Mouse (Mus musculus) forebrain, embryonic 11.5 days (tissue): ENCODE measurements at regions not wholly inside any gene's neighbourhood (a gene's known extent, or its start where the extent isn't known, plus 50 kb on each side); places are given as distances from the start of the nearest gene placed in this dataset.

ENCODE experiments used
- ATAC-seq: fragments of 200-750 bp; cut with Nextera tagmentation; replicated peaks from 2 replicates; pipeline ENCODE4 v1.8.0; 2017; ENCODE audit warnings: moderate TSS enrichment; ENCODE audit not compliant: low FRiP score
- DNase-seq: peaks from one replicate; pipeline ENCODE4 v3.0.0-alpha.2; 2017; ENCODE audit warnings: low spot score
- H3K27ac ChIP-seq: fragments of 300-500 bp; sonication (generic); 2 replicates; pipeline ENCODE4 v1.5.1; 2014; ENCODE audit warnings: low read depth, low read length
- H3K27me3 ChIP-seq: fragments of 300-500 bp; sonication (generic); 2 replicates; pipeline ENCODE4 v1.6.1; 2014; ENCODE audit warnings: mild to moderate bottlenecking, low read length, mixed read lengths; ENCODE audit not compliant: control insufficient read depth, insufficient read depth
- H3K36me3 ChIP-seq: fragments of 300-500 bp; sonication (generic); 2 replicates; pipeline ENCODE4 v1.6.1; 2014; ENCODE audit warnings: mild to moderate bottlenecking, low read length, moderate library complexity, mixed read lengths; ENCODE audit not compliant: control insufficient read depth, insufficient read depth
- H3K4me1 ChIP-seq: fragments of 300-500 bp; sonication (generic); replicated peaks from 2 replicates; pipeline ENCODE4 v1.6.1; 2014; ENCODE audit warnings: low read length, mixed read lengths; ENCODE audit not compliant: control insufficient read depth, insufficient read depth
- H3K4me2 ChIP-seq: fragments of 300-500 bp; sonication (generic); 2 replicates; pipeline ENCODE4 v1.6.1; 2014; ENCODE audit warnings: low read depth, mild to moderate bottlenecking, low read length, moderate library complexity, mixed read lengths; ENCODE audit not compliant: severe bottlenecking
- H3K4me3 ChIP-seq: fragments of 300-500 bp; sonication (generic); 2 replicates; pipeline ENCODE4 v1.5.1; 2014; ENCODE audit warnings: low read depth, low read length
- H3K9ac ChIP-seq: fragments of 300-500 bp; sonication (generic); 2 replicates; pipeline ENCODE4 v1.6.1; 2014; ENCODE audit warnings: low read length
- H3K9me3 ChIP-seq: fragments of 300-500 bp; sonication (generic); 2 replicates; pipeline ENCODE4 v1.6.1; 2016; ENCODE audit warnings: low read length, mixed read lengths; ENCODE audit not compliant: control insufficient read depth
- WGBS: fragments of 180-500 bp; shearing (Covaris S2); extraction: QIAGEN DNeasy Blood & Tissue Kit; methylation state at CpG from one replicate; pipeline ENCODE4 v1.1.7; 2014; 5-methylcytosine and 5-hydroxymethylcytosine counted together

DNA sequence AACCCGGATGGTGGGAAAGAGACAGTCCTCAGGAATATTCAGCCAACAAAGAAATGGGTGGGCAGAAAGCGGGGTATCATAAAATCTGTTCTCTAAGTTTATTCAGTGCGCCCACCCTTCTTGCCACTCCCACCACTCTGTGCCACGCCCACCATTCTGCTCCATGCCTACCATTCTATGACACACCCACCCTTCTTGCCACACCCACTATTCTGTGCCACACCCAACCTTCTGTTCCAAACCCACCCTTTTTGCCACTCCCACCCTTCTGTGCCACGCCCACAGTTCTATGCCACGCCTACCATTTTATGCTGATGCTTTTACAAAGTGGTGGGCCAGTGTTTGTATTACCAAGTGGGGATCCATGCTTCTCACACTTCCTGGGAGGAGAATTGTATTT is 404.3 kb downstream of the Cbln4 start:
- ATAC-seq = no peak

DNA sequence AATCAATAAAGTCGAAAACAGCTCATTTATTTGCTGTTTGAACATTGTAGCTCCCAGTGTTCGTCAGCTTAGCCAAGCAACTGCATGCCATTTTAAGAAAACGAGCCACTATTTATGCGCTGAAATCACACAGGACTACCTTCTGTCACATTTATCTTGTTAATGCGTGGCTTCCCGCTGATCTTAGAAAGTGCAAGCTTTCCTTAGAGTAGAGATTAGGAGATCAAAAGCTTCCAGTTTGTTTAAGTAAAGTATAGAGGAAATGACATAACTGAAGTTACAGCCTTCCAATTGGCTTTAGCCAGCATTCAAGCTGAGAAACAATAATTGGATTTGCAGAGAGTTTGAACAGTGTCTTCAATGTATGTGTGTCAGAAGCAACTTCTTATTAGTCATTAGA is 406.4 kb downstream of the Cbln4 start:
- H3K9ac ChIP-seq = no peak overlapping the region
- H3K4me1 ChIP-seq = no peaks in the 10 kb centered on the region
- H3K27ac ChIP-seq = no peak overlapping the region
- ATAC-seq (no peak), DNase-seq (no peak)
- H3K36me3 ChIP-seq = no peaks in the 10 kb centered on the region
- no peak overlapping the region for H3K4me3 ChIP-seq
- H3K4me2 ChIP-seq = no peak overlapping the region
- no peaks in the 10 kb centered on the region for H3K9me3 ChIP-seq
- WGBS = 41% methylated on average over 6 of the region's 6 CpGs
- no peaks in the 10 kb centered on the region for H3K27me3 ChIP-seq

More for the DNA sequence above, 404.3 kb downstream of the Cbln4 start:
- Histone ChIP-seq H3K36me3 (no peaks in the 10 kb centered on the region), H3K9ac (no peak overlapping the region), H3K27ac (no peak overlapping the region), H3K27me3 (no peaks in the 10 kb centered on the region), H3K4me3 (no peak overlapping the region), H3K4me1 (no peaks in the 10 kb centered on the region), H3K4me2 (no peak overlapping the region), H3K9me3 (no peaks in the 10 kb centered on the region)
- DNase-seq = no peak
- WGBS = 96% methylated on average over 6 of the region's 6 CpGs

DNA sequence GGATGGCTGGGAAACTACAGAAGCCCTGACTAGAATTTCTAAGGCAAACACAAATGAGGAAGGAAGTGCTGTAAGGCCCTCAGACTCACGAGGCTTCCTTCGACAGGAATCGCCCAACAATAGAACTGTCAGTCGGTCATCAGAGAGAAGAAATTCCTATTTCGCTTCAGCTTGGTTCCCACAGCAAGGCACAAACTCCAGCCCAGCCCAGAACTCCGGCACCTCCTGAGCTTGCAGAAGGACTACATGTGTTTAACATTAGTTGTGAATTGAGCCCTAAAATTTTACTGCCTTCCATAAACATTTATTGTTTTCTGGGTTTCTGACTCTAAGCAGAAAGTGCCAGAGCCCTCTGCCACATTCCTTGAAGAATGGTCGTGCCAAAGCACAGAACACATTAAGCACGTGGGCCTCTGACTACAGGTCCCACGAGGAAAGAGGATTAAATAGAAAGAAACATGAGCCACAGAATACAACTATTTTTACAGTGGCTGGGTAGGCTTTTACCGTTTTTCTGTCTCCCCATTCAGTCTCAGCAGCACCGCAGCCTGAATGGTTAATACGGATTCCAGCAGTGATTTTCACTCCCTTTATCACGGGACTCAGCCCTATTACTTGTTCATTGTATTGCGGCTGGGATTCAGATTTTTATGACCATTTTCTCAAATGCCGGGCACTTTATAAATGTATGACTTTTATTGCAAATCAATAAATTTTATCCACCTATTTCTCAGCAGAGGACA is 409.7 kb downstream of the Cbln4 start:
- H3K4me2 ChIP-seq = no peak overlapping the region
- no peaks in the 10 kb centered on the region for H3K4me1 ChIP-seq
- DNase-seq (no peak), ATAC-seq (no peak)
- no peaks in the 10 kb centered on the region for H3K27me3 ChIP-seq
- H3K27ac ChIP-seq = no peak overlapping the region
- WGBS = 54% methylated on average over 15 of the region's 15 CpGs
- no peaks in the 10 kb centered on the region for H3K36me3 ChIP-seq
- H3K9me3 ChIP-seq = no peaks in the 10 kb centered on the region
- H3K4me3 ChIP-seq = no peak overlapping the region
- H3K9ac ChIP-seq = no peak overlapping the region

DNA sequence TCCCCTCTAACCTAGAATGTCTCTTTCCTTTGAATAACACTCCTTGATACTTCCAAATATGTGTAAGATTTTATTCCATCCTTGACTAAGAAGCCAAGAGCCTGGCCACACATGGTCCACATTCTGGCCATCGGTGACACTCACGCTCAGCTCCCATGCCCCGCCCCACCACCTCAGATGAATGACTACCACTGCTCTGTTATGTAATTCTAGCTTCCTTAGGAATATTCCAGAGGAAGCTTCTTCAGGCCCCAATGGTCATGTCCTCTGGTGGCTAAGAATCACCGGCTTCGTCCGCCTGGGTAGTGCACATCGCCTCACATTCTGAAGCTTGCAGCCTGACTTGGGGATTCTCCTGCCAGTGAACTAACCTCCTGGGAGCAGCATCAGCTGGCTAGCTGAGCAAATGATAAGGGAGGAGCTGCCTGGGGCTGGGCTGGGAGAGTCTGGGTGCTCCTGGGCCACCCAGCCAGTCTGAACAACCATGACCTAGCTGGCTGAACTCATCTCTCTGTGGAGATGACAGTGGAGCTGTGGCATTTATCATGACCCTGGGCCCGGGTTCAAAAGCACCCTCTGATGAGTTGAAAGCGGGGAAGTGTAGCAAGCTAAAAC is 413.1 kb downstream of the Cbln4 start:
- no peak overlapping the region for H3K4me2 ChIP-seq
- H3K36me3 ChIP-seq = no peaks in the 10 kb centered on the region
- H3K9me3 ChIP-seq = no peaks in the 10 kb centered on the region
- WGBS = 96% methylated on average over 9 of the region's 9 CpGs
- H3K27ac ChIP-seq = no peak overlapping the region
- ATAC-seq = no peak
- no peaks in the 10 kb centered on the region for H3K4me1 ChIP-seq
- no peak overlapping the region for H3K4me3 ChIP-seq
- no peaks in the 10 kb centered on the region for H3K27me3 ChIP-seq
- DNase-seq = no peak
- no peak overlapping the region for H3K9ac ChIP-seq

DNA sequence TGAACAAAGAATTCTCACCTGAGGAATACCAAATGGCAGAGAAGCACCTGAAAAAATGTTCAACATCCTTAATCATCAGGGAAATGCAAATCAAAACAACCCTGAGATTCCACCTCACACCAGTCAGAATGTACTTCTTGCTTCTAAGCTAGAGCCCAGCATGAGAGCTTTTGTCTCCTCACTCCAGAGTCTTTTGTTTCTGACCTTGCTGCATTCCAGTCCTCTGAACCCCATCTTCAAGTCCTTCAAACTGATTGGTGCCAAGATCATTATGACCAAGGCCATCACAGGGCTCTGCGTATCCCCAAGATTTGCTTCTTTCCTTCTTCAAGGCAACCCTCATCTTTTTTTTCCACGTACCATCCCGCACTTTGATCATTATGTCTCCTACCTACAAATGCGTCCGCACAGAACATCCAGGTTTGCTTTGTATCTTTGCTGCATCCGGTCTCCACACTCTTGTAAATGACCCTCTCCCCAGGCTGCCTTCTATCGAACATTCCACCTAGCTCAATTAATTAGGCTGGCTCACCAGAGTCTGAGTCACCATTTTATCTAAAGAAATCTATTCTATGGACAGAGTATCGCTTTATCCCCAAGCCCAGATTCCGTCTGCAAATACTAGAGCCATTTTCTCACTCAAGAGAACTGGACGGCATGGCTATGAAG is 414.9 kb downstream of the Cbln4 start:
- ATAC-seq = no peak
- no peaks in the 10 kb centered on the region for H3K9me3 ChIP-seq
- H3K4me2 ChIP-seq = no peak overlapping the region
- H3K4me1 ChIP-seq = no peaks in the 10 kb centered on the region
- DNase-seq = no peak
- H3K27ac ChIP-seq = no peak overlapping the region
- no peaks in the 10 kb centered on the region for H3K36me3 ChIP-seq
- no peak overlapping the region for H3K9ac ChIP-seq
- H3K4me3 ChIP-seq = no peak overlapping the region
- no peaks in the 10 kb centered on the region for H3K27me3 ChIP-seq
- WGBS = 90% methylated on average over 10 of the region's 10 CpGs

DNA sequence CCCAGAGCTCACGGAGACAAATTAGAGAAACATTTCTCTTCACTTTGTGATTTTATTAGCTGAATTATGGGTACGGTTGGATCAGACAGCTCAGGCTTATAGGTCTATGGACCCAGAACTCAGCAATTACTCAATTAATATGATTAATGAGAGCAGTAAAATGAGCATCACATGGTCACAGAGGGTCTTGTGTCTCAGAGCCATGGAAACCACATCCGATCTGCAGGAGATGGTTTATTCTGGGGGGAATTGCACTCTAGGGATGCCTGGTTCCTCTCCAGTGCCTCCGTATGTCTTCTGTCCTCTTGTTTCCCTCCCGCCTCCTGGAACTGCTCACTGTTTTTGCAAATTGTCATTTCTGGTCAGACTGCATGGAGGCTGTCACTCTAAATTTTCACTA is 422.6 kb downstream of the Cbln4 start:
- H3K9me3 ChIP-seq = no peaks in the 10 kb centered on the region
- H3K4me1 ChIP-seq = no peaks in the 10 kb centered on the region
- no peak overlapping the region for H3K4me2 ChIP-seq
- no peak overlapping the region for H3K4me3 ChIP-seq
- DNase-seq = no peak
- H3K27ac ChIP-seq = no peak overlapping the region
- H3K27me3 ChIP-seq = no peaks in the 10 kb centered on the region
- no peak overlapping the region for H3K9ac ChIP-seq
- 85% methylated on average over 5 of the region's 5 CpGs for whole genome bisulfite sequencing
- ATAC-seq = no peak
- no peaks in the 10 kb centered on the region for H3K36me3 ChIP-seq

DNA sequence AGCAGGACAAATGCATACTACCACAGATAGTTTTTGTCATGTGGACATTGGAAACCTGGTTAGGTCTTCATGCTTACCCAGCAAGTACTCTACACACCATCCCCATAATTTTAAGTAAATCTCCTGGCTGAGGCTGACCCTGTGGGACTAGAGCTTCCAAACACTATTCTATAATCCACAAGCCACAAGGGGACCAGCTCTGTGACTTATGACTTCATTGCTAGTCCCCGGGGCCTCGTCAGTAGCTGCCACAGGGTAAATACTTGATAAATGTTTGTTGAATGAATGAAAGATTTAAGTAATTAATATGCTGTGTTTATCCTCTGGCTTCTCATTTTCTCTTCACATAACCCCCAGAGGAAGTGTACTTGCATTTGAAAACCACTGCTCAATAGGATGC is 423.0 kb downstream of the Cbln4 start:
- 88% methylated on average over 2 of the region's 2 CpGs for WGBS
- no peak overlapping the region for H3K4me2 ChIP-seq
- H3K27ac ChIP-seq = no peak overlapping the region
- H3K9ac ChIP-seq = no peak overlapping the region
- ATAC-seq (no peak), DNase-seq (no peak)
- H3K27me3 ChIP-seq = no peaks in the 10 kb centered on the region
- H3K4me1 ChIP-seq = no peaks in the 10 kb centered on the region
- H3K4me3 ChIP-seq = no peak overlapping the region
- H3K9me3 ChIP-seq = no peaks in the 10 kb centered on the region
- H3K36me3 ChIP-seq = no peaks in the 10 kb centered on the region

DNA sequence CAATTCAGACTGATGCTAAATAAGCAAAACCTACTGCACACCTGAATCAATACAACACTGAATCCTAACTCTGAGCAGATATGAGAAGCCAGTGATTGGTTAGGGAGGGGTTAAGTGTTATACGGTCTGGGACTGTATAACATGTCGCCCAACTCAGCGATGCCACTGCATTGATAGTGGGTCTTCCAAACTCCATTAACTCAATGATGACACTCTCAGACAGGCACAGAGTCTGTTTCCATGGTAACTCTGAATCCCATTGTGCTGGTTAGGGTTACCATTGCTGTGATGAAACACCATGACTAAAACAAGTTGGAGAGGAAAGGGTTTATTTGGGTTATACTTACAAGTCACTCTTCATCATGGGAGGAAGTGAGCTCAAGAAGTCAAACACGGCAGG is 424.5 kb downstream of the Cbln4 start:
- H3K4me1 ChIP-seq = no peaks in the 10 kb centered on the region
- WGBS = 87% methylated on average over 4 of the region's 4 CpGs

More for the DNA sequence above, 424.5 kb downstream of the Cbln4 start:
- no peak for ATAC-seq
- DNase-seq = no peak
- Histone ChIP-seq H3K4me2 (no peak overlapping the region), H3K9ac (no peak overlapping the region), H3K4me3 (no peak overlapping the region), H3K27ac (no peak overlapping the region), H3K9me3 (no peaks in the 10 kb centered on the region), H3K27me3 (no peaks in the 10 kb centered on the region), H3K36me3 (no peaks in the 10 kb centered on the region)
